Mouse (Mus musculus) limb, embryonic 15.5 days (tissue): ENCODE measurements around the gene Cdk6. TPM values are rescaled to one million over a fixed set of nuclear protein-coding genes. Genes with fewer than 3 reads are reported as not detected.
A peak's percentile ranks its signal among the peaks of the same experiment; 100 is the strongest.

Source experiments
- ATAC-seq: fragments of 200-750 bp; cut with Nextera tagmentation; 2 replicates; pipeline ENCODE4 v1.8.0; 2017; ENCODE audit warnings: low read depth, moderate TSS enrichment; ENCODE audit not compliant: insufficient number of reproducible peaks, low FRiP score, low TSS enrichment
- H3K27ac ChIP-seq: fragments of 300-500 bp; sonication (generic); 2 replicates; pipeline ENCODE4 v1.5.1; 2015; ENCODE audit warnings: moderate library complexity, mild to moderate bottlenecking, inconsistent platforms
- H3K27me3 ChIP-seq: fragments of 300-500 bp; sonication (generic); 2 replicates; pipeline ENCODE4 v1.6.1; 2015; ENCODE audit warnings: inconsistent platforms
- H3K36me3 ChIP-seq: fragments of 300-500 bp; sonication (generic); 2 replicates; pipeline ENCODE4 v1.6.1; 2015; ENCODE audit warnings: inconsistent platforms
- H3K4me1 ChIP-seq: fragments of 300-500 bp; sonication (generic); 2 replicates; pipeline ENCODE4 v1.6.1; 2015; ENCODE audit warnings: inconsistent platforms
- H3K4me2 ChIP-seq: fragments of 300-500 bp; sonication (generic); 2 replicates; pipeline ENCODE4 v1.6.1; 2015; ENCODE audit warnings: mild to moderate bottlenecking, inconsistent platforms
- H3K4me3 ChIP-seq: fragments of 300-500 bp; sonication (generic); 2 replicates; pipeline ENCODE4 v1.5.1; 2015; ENCODE audit warnings: mild to moderate bottlenecking, inconsistent platforms
- H3K9ac ChIP-seq: fragments of 300-500 bp; sonication (generic); 2 replicates; pipeline ENCODE4 v1.6.1; 2015; ENCODE audit warnings: inconsistent platforms
- H3K9me3 ChIP-seq: fragments of 300-500 bp; sonication (generic); 2 replicates; pipeline ENCODE4 v1.6.1; 2016; ENCODE audit warnings: inconsistent platforms
- WGBS: fragments of 180-500 bp; shearing (Covaris S2); methylation state at CpG from one replicate; pipeline ENCODE4 v1.1.7; 2015; 5-methylcytosine and 5-hydroxymethylcytosine counted together
- polyA plus RNA-seq: library from polyadenylated mRNA; unstranded; fragments of >200 nt; fragmentation: Nextera tagmentation; extraction: Ambion mirVana; gene quantifications from 2 replicates; pipeline ENCODE4 v1.2.1, GENCODE M21; 2015

Gene Cdk6
- polyA plus RNA-seq, 1 experiment from 2014 or later = 24.7 TPM

- H3K4me1 ChIP-seq = no peaks in the 10 kb centered on the region
Observed at GRCm38 (mm10) chr5:3538505-3539472, 197.5 kb downstream of the Cdk6 start.

DNA sequence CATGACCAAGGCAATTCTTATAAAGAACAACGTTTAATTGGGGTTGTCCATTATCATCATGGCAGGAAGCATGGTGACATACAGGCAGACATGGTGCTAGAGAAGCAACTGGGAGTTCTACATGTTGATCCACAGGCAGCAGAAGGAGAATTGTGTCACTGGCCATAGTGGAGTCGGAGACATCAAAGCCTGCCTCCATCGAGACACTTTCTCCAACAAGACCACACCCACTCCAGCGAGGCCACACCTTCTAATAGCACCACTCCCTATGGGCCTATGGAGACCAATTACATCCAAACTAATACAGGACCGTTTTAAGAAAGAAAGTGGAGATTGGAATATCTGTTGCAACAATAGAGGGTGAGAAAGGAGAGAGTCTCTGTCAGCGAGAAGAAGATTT is 200.6 kb downstream of the Cdk6 start:
- no peaks in the 10 kb centered on the region for H3K27me3 ChIP-seq
- H3K9ac ChIP-seq = no peak overlapping the region
- no peak overlapping the region for H3K27ac ChIP-seq
- no peak overlapping the region for H3K4me3 ChIP-seq
- no peaks in the 10 kb centered on the region for H3K36me3 ChIP-seq
- peaks cover 10% of the 10 kb centered on the region for H3K4me1 ChIP-seq
- no peak overlapping the region for H3K4me2 ChIP-seq
- no peak for ATAC-seq
- no peaks in the 10 kb centered on the region for H3K9me3 ChIP-seq
- 78% methylated on average over 6 of the region's 6 CpGs for WGBS

More at GRCm38 (mm10) chr5:3538505-3539472, 197.5 kb downstream of the Cdk6 start:
- H3K36me3 ChIP-seq = no peaks in the 10 kb centered on the region
- H3K27ac ChIP-seq = no peak overlapping the region
- no peak overlapping the region for H3K4me3 ChIP-seq
- ATAC-seq = no peak
- H3K9ac ChIP-seq = no peak overlapping the region
- H3K9me3 ChIP-seq = no peaks in the 10 kb centered on the region
- no peaks in the 10 kb centered on the region for H3K27me3 ChIP-seq
- H3K4me2 ChIP-seq = no peak overlapping the region
- WGBS = 45% methylated on average over 11 of the region's 11 CpGs

- Histone ChIP-seq H3K27ac (peak within 1 kb of the TSS; percentile 91), H3K27me3 (no peaks in the 10 kb centered on the region), H3K4me2 (peak within 1 kb of the TSS; percentile 60), H3K4me1 (peaks cover 10% of the 10 kb centered on the region), H3K9ac (peak within 1 kb of the TSS; percentile 97), H3K4me3 (peak within 1 kb of the TSS; percentile 91), H3K36me3 (no peaks in the 10 kb centered on the region), H3K9me3 (no peaks in the 10 kb centered on the region)
- under 1% methylated on average over 76 of the region's 80 CpGs for WGBS
- peak; percentile 95 for ATAC-seq
Observed at GRCm38 (mm10) chr5:3543629-3544479, 202.6 kb downstream of the Cdk6 start, which contains the start of gene Fam133b. Gene Fam133b (plus strand): TSS chr5:3543833.

- Histone ChIP-seq H3K9ac (peak overlapping the region; percentile 97), H3K4me3 (peak overlapping the region; percentile 91), H3K36me3 (no peaks in the 10 kb centered on the region), H3K27ac (0 out of 2 replicates have a peak overlapping the region, but pooled peaks have one; percentile 91), H3K27me3 (no peaks in the 10 kb centered on the region), H3K4me1 (peaks cover 10% of the 10 kb centered on the region), H3K9me3 (no peaks in the 10 kb centered on the region), H3K4me2 (peak overlapping the region; percentile 60)
- 7% methylated on average over 7 of the region's 7 CpGs for WGBS
- no peak for ATAC-seq
Observed at GRCm38 (mm10) chr5:3544480-3544769, 203.1 kb downstream of the Cdk6 start.

DNA sequence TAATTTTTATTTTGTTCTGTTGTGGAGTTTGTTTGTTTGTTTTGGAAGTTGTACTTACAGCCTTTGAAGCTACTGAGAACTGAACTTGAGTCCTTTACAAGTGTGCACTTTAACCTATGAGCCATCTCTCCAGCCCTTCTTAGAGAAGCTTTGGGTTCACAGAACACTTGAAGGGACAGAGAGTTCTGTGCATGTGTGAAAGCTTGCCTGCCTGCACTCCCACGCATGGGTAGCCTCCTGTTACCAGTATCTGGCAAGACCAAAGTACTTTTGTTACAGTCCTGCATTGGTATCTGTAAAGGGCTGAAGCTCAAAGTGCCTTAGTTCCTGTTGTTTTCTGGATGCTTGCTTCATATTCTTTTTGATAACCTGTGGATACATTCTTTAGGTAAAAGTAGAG is 204.9 kb downstream of the Cdk6 start:
- no peaks in the 10 kb centered on the region for H3K36me3 ChIP-seq
- WGBS = 92% methylated on average over 1 of the region's 1 CpGs
- H3K9me3 ChIP-seq = no peaks in the 10 kb centered on the region
- H3K27me3 ChIP-seq = no peaks in the 10 kb centered on the region
- no peak overlapping the region for H3K27ac ChIP-seq
- peaks cover 10% of the 10 kb centered on the region for H3K4me1 ChIP-seq
- H3K4me3 ChIP-seq = no peak overlapping the region
- ATAC-seq = no peak
- no peak overlapping the region for H3K9ac ChIP-seq
- H3K4me2 ChIP-seq = no peak overlapping the region

DNA sequence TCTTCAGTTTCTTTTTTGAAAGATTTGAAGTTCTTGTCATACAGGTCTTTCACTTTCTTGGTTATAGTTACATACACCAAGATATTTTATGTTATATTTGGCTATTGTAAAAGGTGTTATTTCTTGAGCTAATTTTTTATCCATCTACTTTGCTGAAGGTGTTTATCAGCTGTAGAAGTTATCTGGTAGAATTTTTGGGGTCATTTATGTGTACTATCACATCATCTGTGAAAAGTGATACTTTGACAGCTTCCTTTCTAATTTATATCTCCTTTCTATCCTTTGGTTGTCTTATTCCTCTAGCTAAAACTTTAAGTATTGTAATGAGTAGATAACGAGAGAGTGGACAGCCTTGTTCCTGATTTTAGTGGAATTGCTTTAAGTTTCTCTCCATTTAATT is 210.2 kb downstream of the Cdk6 start:
- no peaks in the 10 kb centered on the region for H3K27me3 ChIP-seq
- peaks cover 19% of the 10 kb centered on the region for H3K36me3 ChIP-seq
- 88% methylated on average over 1 of the region's 1 CpGs for WGBS
- ATAC-seq = no peak
- no peak overlapping the region for H3K4me3 ChIP-seq
- no peak overlapping the region for H3K4me2 ChIP-seq
- no peak overlapping the region for H3K27ac ChIP-seq
- no peak overlapping the region for H3K9ac ChIP-seq
- no peaks in the 10 kb centered on the region for H3K9me3 ChIP-seq
- H3K4me1 ChIP-seq = no peaks in the 10 kb centered on the region

DNA sequence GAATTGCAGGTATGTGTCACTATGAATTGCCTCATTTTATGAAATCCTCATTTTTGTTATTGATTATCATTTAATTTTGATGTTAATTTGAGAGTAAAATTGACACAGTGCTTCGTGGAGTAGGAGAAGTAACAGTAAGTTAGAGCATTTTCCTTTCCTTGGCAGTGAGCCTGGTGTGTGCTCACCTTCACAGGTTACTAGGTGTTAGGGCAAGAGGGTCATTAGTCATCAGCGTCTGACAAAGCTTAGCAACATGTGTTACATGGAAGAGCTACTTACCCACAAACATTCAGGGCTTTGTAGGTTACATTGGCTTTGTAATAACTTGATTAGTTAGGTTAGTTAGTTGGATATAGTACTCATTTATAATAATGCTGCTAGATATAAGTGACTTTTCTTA is 212.9 kb downstream of the Cdk6 start:
- WGBS = 74% methylated on average over 2 of the region's 2 CpGs
- ATAC-seq = no peak
- H3K9me3 ChIP-seq = no peaks in the 10 kb centered on the region
- no peak overlapping the region for H3K4me2 ChIP-seq
- no peak overlapping the region for H3K4me3 ChIP-seq
- H3K27me3 ChIP-seq = no peaks in the 10 kb centered on the region
- no peak overlapping the region for H3K27ac ChIP-seq
- no peak overlapping the region for H3K9ac ChIP-seq
- peaks cover 36% of the 10 kb centered on the region for H3K36me3 ChIP-seq
- H3K4me1 ChIP-seq = no peaks in the 10 kb centered on the region

DNA sequence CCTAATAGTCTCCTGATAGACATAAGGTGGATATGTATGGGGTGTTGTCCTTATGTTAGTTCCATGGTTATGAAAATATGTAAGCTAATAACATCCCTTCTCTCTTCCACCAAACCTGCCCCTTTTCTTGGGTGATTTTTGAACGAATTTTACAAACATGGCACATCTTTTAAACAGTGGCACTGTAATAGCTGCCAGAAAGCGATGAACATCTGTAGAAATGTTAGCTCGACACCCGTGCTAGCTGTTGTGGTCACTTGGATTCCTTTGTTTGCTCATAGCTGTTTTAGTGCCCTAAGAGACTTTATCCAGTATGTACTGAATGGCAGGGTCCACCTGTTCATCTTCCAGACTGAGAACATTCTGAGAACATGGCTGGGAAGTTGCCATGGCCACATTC is 230.0 kb downstream of the Cdk6 start, which contains the start of gene 1700109H08Rik:
Gene 1700109H08Rik, plus strand, starts transcription at position 301 of the 400 bp plus-strand sequence.
- no peak within 1 kb of the TSS for H3K9ac ChIP-seq
- H3K4me1 ChIP-seq = no peaks in the 10 kb centered on the region
- no peak within 1 kb of the TSS for H3K4me2 ChIP-seq
- no peak within 1 kb of the TSS for H3K27ac ChIP-seq
- H3K9me3 ChIP-seq = no peaks in the 10 kb centered on the region
- 97% methylated on average over 4 of the region's 4 CpGs for WGBS
- no peak within 1 kb of the TSS for H3K4me3 ChIP-seq
- ATAC-seq = no peak
- H3K27me3 ChIP-seq = no peaks in the 10 kb centered on the region
- peaks cover 90% of the 10 kb centered on the region for H3K36me3 ChIP-seq

- no peaks in the 10 kb centered on the region for H3K9me3 ChIP-seq
- no peak for ATAC-seq
- H3K4me1 ChIP-seq = no peaks in the 10 kb centered on the region
- H3K27me3 ChIP-seq = no peaks in the 10 kb centered on the region
- H3K4me3 ChIP-seq = no peak overlapping the region
- H3K36me3 ChIP-seq = peaks cover 93% of the 10 kb centered on the region
- H3K27ac ChIP-seq = no peak overlapping the region
- no peak overlapping the region for H3K9ac ChIP-seq
- no peak overlapping the region for H3K4me2 ChIP-seq
- 91% methylated on average over 2 of the region's 2 CpGs for WGBS
Observed at GRCm38 (mm10) chr5:3574825-3575224, 233.5 kb downstream of the Cdk6 start.

GRCm38 (mm10) chr5:3577939-3578338 is 236.7 kb downstream of the Cdk6 start:
- no peaks in the 10 kb centered on the region for H3K27me3 ChIP-seq

GRCm38 (mm10) chr5:3579066-3579465 is 237.8 kb downstream of the Cdk6 start:
- ATAC-seq = no peak
- Histone ChIP-seq H3K4me3 (no peak overlapping the region), H3K9ac (no peak overlapping the region), H3K36me3 (peaks cover 87% of the 10 kb centered on the region), H3K27ac (no peak overlapping the region), H3K9me3 (no peaks in the 10 kb centered on the region), H3K4me1 (no peaks in the 10 kb centered on the region), H3K4me2 (no peak overlapping the region), H3K27me3 (no peaks in the 10 kb centered on the region)
- WGBS = 92% methylated on average over 7 of the region's 7 CpGs

More at GRCm38 (mm10) chr5:3577939-3578338, 236.7 kb downstream of the Cdk6 start:
- H3K27ac ChIP-seq = no peak overlapping the region
- no peaks in the 10 kb centered on the region for H3K9me3 ChIP-seq
- H3K4me1 ChIP-seq = no peaks in the 10 kb centered on the region
- H3K36me3 ChIP-seq = peaks cover 88% of the 10 kb centered on the region
- 95% methylated on average over 2 of the region's 2 CpGs for WGBS
- ATAC-seq = no peak
- H3K4me3 ChIP-seq = no peak overlapping the region
- no peak overlapping the region for H3K9ac ChIP-seq
- H3K4me2 ChIP-seq = no peak overlapping the region
